Mouse (Mus musculus): ENCODE results near the gene Umodl1.

DNA sequence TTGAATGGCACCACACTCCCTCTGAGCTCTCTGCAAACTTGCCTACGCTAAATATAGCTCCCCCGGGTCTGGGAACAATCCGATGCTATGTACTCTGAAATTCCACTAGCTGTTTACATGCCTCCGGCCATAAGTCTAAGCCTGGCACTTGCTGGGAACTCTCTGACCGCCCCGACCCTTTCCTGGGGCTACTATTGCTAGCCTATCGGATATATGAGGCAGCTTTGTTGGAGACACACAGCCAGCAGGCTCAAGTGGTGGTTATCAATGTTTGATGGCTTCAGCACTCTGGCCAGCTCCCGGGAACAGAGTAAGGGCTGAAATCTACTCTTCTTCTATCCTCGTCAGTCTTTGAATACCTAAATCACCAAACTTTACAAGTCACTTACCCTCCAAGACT, 15.9 kb upstream of the Umodl1 start:
- TF ChIP-seq CTCF (IDR thresholded peaks at IDR 0.05; ENCODE audit: borderline replicate concordance, extremely low read depth, insufficient read depth, insufficient read length), result no peak
- no peak for TF ChIP-seq POLR2A (IDR thresholded peaks at IDR 0.05; ENCODE audit: borderline replicate concordance, extremely low read depth, insufficient read depth, insufficient read length, poor library complexity, severe bottlenecking)
